Mouse (Mus musculus) liver, postnatal 0 days (tissue): ENCODE measurements at regions not wholly inside any gene's neighbourhood (a gene's known extent, or its start where the extent isn't known, plus 50 kb on each side); places are given as distances from the start of the nearest gene placed in this dataset.

Experiments used
- CTCF ChIP-seq: sonication (generic); IDR thresholded peaks from 2 replicates; pipeline ENCODE4 v1.5.1; 2016; ENCODE audit warnings: antibody characterized with exemption, low read depth
- EP300 ChIP-seq: IDR thresholded peaks from 2 replicates; pipeline ENCODE4 v1.6.1; 2016; ENCODE audit warnings: antibody characterized with exemption, low read depth, mild to moderate bottlenecking

DNA sequence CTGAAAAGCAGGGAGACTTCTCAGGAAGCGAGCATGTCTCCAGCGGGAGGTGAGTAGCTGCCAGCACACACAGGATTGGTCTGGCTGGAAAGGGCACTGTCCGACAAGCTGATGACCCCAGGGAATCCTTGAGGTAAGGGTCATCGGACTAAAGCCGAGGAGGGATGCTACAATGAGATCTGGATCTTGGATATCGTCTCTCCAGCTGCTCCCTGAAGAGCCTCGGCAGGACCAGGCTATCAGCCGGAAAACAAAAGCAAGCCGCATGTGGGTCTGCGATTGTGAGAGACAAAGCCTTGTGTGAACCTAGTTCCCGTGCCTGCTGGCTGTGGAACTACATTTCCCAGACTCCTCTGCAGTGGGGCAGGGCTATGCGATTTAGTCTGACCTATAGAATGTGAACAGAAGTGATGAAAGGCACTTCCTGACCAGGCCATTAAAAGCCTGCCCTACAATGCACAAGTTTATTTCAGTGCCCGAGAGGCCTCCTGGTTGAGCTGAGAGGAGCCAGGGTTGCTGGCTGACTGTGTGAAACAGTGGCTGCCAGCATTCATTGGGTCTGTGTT lies 66.7 kb upstream of the Slc6a6 start:
- TF ChIP-seq CTCF (no peak), EP300 (no peak)
